Mouse (Mus musculus) layer of hippocampus, postnatal 36 days (tissue): Measurements from ENCODE around the gene Olfr1338. TPM values are rescaled to one million over a fixed set of nuclear protein-coding genes. Genes with fewer than 3 reads are reported as not detected.
"Not testable (repeated sequence)": the region's sequence is repeated elsewhere in the genome, so short reads cannot be mapped to it uniquely, and the experiment has no call there.

Experiments
- DNase-seq, 2 experiments: peaks; one replicate each; pipeline ENCODE4 v3.0.0; 2022
- total RNA-seq, 2 experiments: library from RNA; stranded (reverse); gene quantifications; 2 replicates each; pipeline ENCODE4 v1.2.3; 2021

Olfr1338 gene
- total RNA-seq = not detected

DNA sequence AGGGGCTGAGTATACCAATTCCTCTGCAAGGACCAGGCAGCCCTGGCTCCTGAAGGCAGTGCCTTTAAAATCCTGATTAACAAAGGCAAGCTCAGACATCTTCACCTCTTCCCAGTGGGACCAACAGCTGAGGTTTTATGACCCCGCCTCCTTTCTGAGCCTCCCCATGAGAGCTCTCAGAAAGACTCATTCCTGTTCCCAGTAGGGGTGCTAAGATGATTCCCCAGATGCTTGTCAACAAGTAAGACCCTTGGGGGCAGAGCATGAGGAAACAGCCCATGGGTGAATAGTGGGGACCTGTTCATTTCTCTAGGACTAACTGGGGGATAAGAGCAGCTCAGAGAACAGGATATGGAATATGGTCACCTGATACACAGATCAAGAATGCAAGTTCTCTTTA is at the start of gene Olfr1338:
Gene Olfr1338 (minus strand): TSS at position 101 of the 400 bp plus-strand sequence.
- DNase-seq = no peak

- DNase-seq = not testable (repeated sequence)
Measured at GRCm38 (mm10) chr4:118792796-118793195, 34.3 kb upstream of the Olfr1338 start.

DNA sequence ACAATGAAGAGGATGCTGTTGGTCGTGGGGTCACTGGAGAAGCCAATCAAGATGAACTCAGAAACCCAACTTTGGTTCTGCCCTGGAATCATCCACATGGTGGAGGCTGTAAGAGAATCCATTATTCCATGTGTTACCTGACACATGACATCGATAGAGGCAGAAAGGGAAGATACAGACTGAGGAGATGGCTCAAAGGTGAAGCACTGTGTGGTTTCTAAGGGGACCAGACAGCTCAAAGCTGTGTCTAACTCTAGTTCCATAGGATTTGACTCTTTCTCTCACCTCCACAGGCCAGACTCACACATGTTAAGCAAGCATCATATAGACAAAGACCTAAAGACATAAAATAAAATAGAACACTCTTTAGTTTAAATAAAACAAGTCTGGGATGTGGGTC is 23.9 kb upstream of the Olfr1338 start, which contains the start of gene Olfr1337:
Gene Olfr1337 (minus strand): TSS at position 101 of the 400 bp plus-strand sequence.
- no peak for DNase-seq

DNA sequence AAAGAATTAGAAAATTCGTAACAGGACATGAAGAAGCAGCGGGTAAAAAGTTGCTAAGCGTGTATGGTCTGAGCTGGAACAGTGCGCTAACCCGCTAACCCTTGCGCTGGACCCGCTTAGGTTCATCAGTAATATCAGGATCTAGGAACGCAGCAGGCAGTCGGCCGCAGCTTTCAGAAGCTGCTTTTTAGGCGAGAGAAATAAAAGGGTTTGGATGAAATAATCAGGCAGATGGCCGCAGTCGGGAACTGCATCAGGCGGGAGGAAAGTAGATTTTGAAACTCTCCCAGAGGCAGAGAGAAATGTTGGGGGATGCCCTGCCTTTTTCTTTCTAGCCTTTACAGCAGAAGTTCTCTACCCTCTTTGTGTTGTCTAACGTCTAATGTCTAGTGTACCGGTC is 16.7 kb downstream of the Olfr1338 start:
- DNase-seq = peak in 1 of 2 experiments; percentile 7

DNA sequence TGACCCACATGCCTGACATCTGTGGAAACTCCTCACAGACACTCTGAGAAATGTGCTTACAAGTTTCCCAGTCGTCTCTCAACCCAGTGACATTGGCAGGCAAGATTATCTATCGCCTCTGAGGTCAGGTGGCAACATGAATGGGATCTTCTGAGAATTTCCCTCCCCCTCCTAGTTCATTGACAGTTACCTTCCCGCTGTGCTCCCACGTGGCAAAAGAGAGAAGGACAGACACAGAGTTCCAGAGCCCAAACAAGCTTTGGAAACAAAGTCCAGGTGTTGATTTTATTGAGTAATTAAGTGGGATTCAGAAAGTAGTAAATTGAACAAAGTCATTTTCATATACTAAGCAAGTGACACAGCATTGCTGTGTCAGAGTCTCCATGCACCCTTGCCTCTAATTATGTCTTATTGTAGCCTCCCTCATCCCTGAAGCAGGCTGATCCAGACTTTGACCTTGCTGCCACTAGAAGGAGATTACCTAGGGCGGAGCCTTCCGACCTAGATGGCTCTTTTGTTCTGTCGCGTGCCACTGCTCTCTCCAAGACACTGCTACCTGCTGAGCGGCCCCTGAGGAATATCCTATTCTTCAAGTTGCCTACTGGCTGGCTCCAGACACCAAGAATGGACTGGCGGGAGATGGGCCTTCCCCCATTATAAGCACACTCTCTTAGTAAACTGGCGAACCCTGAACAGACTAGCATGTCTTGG is 17.4 kb downstream of the Olfr1338 start:
- DNase-seq = no peak

DNA sequence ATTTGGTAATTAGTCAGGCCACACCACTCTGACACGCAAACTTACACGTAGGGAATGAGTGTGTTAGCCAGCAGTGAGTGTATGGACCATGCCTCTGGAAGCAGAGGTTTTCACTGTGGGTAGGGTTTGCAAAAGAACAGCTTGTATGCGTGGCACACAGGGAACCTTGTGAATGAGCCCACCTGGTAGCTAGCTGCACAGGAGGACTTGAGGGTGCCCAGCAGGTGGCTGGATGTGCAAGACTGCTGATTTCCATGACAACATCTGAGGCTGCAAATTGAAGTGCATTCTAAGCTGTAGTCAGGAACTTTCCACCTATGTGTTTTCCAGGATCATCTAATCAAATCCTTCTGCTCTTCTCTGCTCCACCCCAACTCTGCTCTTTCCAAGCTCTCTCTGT is 19.0 kb downstream of the Olfr1338 start:
- no peak for DNase-seq

DNA sequence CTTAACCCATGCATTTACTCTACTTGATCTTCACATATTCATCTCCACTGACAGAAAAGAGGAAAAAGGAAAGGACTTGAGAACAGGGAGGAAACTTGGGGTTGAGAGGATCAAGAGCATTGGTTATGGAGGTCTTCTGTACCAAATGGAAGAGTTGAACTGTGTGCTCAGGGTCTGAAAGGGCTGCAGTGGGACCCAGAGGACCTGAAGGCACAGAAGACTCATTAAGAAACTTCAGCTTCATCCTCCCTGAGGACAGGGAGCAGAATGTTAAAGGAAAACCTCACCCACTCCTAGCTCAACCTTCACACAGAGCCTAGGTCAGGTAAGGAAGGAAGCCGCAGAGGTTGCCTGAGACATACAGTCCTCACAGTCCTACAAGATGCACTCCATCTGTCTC is 26.7 kb downstream of the Olfr1338 start, which contains the start of gene Olfr1339:
Gene Olfr1339 (plus strand): TSS at position 301 of the 400 bp plus-strand sequence.
- no peak for DNase-seq

DNA sequence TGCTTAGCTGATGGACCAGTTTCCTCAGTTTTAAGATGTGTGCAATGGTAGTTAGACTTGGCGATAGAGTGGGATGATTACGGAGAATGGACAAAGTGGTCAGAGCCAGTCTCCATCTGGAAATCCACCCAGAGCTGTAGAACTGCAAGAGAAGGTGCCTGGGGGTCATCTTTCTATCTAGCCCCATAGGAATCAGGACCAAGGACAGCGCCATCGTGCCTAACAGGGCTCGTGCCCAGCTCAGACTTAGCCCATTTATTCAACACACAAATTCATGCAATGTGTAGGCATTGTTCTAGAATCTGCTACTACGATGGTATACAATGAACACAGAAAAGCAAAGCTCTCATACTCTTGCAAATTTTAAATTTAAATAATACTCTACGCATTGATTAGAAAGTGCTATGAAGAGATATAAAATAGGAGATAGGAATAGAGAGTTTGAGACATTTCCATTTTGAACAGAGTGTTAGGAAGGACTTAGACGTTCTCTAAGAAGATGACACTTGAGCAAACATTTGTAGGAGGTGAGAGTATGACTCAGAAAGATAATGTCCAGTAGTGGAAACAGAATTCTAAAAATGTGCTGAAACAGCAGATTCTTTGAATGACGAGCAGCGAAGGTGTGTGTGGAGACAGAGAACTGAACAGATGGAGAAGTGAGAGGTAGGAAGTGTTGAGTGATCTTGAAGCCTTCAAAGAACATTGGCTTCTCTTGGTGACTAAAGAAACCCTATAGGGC is 36.6 kb downstream of the Olfr1338 start:
- DNase-seq = no peak

DNA sequence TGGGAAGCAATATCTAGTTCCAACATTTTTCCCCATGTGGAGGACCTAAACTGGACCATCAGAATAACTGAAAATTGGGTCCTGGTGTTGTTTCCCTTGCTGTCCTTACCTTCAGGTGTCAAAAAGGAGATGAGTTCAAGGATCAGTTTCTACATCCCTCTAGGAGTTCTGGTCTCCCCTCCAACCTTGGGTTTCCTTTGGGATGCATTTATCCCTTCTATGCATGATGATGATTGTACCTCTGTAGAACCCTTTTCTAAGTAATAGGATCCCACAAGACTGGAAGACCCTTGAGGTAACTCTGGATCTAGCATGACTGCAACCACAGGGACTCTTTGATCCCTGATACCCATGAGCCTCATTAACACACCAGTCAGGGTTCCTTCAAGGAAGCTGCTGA is 38.7 kb downstream of the Olfr1338 start, which contains the start of gene Olfr1340:
Gene Olfr1340 (plus strand): TSS at position 301 of the 400 bp plus-strand sequence.
- no peak for DNase-seq

DNA sequence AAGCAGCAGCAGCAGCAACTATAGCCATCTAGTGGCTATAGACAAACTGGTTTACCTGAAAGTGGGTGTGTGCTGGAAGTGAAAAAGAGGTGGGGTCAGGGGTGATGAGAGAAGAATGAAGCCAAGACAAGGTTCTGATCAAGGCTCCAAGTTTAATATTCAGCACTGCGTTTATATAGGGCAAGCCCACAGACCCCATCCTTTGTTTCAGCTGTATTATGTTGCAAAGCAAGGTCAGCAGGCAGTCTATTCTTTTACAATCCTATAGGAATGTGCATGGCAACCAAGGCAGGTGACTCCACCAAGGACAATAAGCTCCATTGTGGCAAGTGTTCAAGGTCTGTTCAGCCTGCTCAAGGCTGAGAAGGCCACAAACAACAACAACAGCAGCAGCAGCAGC is 46.9 kb downstream of the Olfr1338 start:
- DNase-seq = no peak

DNA sequence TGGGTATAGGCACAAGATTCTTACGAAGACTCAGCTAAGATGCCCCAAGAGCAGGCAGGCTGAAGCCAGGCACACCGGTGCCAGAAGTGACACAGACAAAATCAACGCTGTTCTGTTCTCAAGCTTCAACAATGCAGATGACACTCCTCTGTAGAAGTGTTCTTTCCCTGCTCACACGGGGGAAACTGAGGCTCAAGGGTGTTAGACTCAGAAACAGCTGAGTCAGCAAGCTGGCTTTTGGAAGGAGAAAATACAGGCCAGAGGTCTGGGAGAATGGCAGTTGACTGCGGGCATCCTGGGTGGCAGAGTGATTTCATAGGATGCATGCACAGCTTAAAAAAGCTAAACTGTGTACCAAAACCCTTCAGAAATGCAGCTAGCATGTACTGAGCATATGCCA is 50.5 kb downstream of the Olfr1338 start:
- no peak for DNase-seq

- DNase-seq = no peak
Measured at GRCm38 (mm10) chr4:118703223-118703622, 55.3 kb downstream of the Olfr1338 start, which contains the start of gene Olfr1341. Gene Olfr1341, plus strand, starts transcription at chr4:118703523.

Other genes with a start within 250 kb of the Olfr1338 start
- gene 2610528J11Rik, start 231.7 kb downstream of the Olfr1338 start, total RNA-seq = not detected
- 1 to 10 TPM; 5.6 to 8.1 TPM for gene Tmem125, start 214.7 kb downstream of the Olfr1338 start, total RNA-seq
- under 1 TPM; 0.78 to 0.90 TPM for gene Cfap57, start 138.0 kb downstream of the Olfr1338 start, total RNA-seq
- gene Ebna1bp2, start 137.9 kb downstream of the Olfr1338 start, total RNA-seq = 10 to 100 TPM; 61.8 to 64.2 TPM
- not detected for gene Olfr62, start 99.8 kb downstream of the Olfr1338 start, total RNA-seq
- gene Olfr1342, start 66.0 kb downstream of the Olfr1338 start, total RNA-seq = not detected
- not detected for gene Olfr1341, start 55.2 kb downstream of the Olfr1338 start, total RNA-seq
- gene Olfr1340, start 38.6 kb downstream of the Olfr1338 start, total RNA-seq = not detected
- not detected for gene Olfr1339, start 26.6 kb downstream of the Olfr1338 start, total RNA-seq
- gene Olfr1337, start 23.8 kb upstream of the Olfr1338 start, total RNA-seq = not detected
- not detected for gene Olfr1335, start 51.2 kb upstream of the Olfr1338 start, total RNA-seq
- not detected for gene Olfr1333, start 77.5 kb upstream of the Olfr1338 start, total RNA-seq
- not detected for gene Olfr1331, start 105.9 kb upstream of the Olfr1338 start, total RNA-seq
- not detected for gene Olfr1330, start 129.9 kb upstream of the Olfr1338 start, total RNA-seq
- not detected for gene Olfr1329, start 158.7 kb upstream of the Olfr1338 start, total RNA-seq
- gene Olfr1328, start 179.9 kb upstream of the Olfr1338 start, total RNA-seq = not detected
- under 1 TPM; 0.15 to 0.88 TPM for gene Lao1, start 202.8 kb upstream of the Olfr1338 start, total RNA-seq